Mouse (Mus musculus): ENCODE data around the gene Ost4. TPM values are rescaled to one million over a fixed set of nuclear protein-coding genes. Genes with fewer than 3 reads are reported as not detected.

Ost4 gene
- total and polyA plus RNA-seq, 3 experiments: 220 to 478 (median 321) TPM

DNA sequence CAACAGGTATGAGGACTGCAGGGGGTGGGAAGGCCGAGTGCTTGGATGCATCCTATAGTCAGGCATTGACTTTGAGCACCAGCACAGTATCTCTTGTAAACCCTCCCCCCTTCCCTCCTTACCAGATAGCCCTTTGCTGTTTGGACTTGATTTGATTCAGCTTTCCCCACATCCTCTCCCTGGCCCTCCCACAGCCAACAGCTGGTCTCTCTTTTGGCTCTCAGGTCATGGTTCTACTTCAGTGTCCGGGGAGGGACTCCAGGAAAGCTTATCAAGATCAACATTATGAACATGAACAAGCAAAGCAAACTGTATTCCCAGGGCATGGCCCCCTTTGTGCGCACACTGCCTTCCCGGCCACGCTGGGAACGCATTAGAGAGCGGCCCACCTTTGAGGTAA is 17.2 kb downstream of the Ost4 start:
- H3K4me1 ChIP-seq (ENCODE audit: control insufficient read depth in 1 of 2, insufficient read depth in 2 of 2, low read length in 2 of 2): peaks cover 0 to 10% of the 10 kb centered on the region in 2 experiments; a peak in 2 of 4 replicates
- peaks cover 5% of the 10 kb centered on the region; the same call in 1 of the 2 replicates for H3K79me2 ChIP-seq (ENCODE audit: control insufficient read depth, insufficient read depth, low read length, poor library complexity)
- H3K9me3 ChIP-seq (replicated peaks; ENCODE audit: insufficient read depth, low read length): no peaks in the 10 kb centered on the region
- no peak overlapping the region for H3K4me3 ChIP-seq (ENCODE audit: control insufficient read depth in 1 of 2, insufficient read depth in 1 of 2, low read depth in 2 of 2, low read length in 2 of 2)
- TF ChIP-seq POLR2A (IDR thresholded peaks at IDR 0.05; ENCODE audit: control insufficient read depth in 1 of 2, insufficient read depth in 1 of 2, low read depth in 1 of 2, low read length in 2 of 2, poor library complexity in 1 of 2) (no peak), ZC3H11A (IDR thresholded peaks at IDR 0.05; ENCODE audit: low read depth, low read length) (no peak), MXI1 (IDR thresholded peaks at IDR 0.05; ENCODE audit: low read depth, low read length) (no peak), UBTF (IDR thresholded peaks at IDR 0.05; ENCODE audit: borderline replicate concordance, insufficient read depth, low read depth, low read length) (no peak), MAX (IDR thresholded peaks at IDR 0.05; ENCODE audit: low read length) (no peak), RCOR1 (IDR thresholded peaks at IDR 0.05; ENCODE audit: low read depth, low read length) (no peak), CHD1 (IDR thresholded peaks at IDR 0.05; ENCODE audit: low read depth, low read length) (no peak), CHD2 (IDR thresholded peaks at IDR 0.05; ENCODE audit: low read length) (no peak), ZNF384 (IDR thresholded peaks at IDR 0.05; ENCODE audit: low read depth, low read length) (no peak), GABPA (IDR thresholded peaks at IDR 0.05; ENCODE audit: low read depth, low read length) (no peak), MAZ (IDR thresholded peaks at IDR 0.05; ENCODE audit: low read depth, low read length) (no peak), POLR2AphosphoS2 (IDR thresholded peaks at IDR 0.05; ENCODE audit: low read length) (no peak), MAFK (IDR thresholded peaks at IDR 0.05; ENCODE audit: borderline replicate concordance, low read depth, low read length) (no peak), POLR2AphosphoS5 (IDR thresholded peaks at IDR 0.05; ENCODE audit: borderline replicate concordance, low read depth, low read length) (no peak), HCFC1 (IDR thresholded peaks at IDR 0.05; ENCODE audit: low read depth, low read length) (no peak), TBP (IDR thresholded peaks at IDR 0.05; ENCODE audit: low read depth, low read length) (no peak), JUND (IDR thresholded peaks at IDR 0.05; ENCODE audit: low read depth, low read length) (no peak)
- no peak for DNase-seq (ENCODE audit: low read depth, low spot score)
- no peaks in the 10 kb centered on the region for H3K27me3 ChIP-seq (ENCODE audit: control insufficient read depth in 1 of 2, insufficient read depth in 2 of 2, low read length in 2 of 2)
- no peak overlapping the region for H3K27ac ChIP-seq (ENCODE audit: control insufficient read depth, low read depth, low read length)
- no peak overlapping the region for H3K9ac ChIP-seq (ENCODE audit: control insufficient read depth, low read depth, low read length, poor library complexity, severe bottlenecking)
- H3K36me3 ChIP-seq (ENCODE audit: control insufficient read depth in 1 of 2, insufficient read depth in 2 of 2, low read length in 2 of 2): peaks cover 0 to 12% of the 10 kb centered on the region in 2 experiments; a peak in 2 of 4 replicates

DNA sequence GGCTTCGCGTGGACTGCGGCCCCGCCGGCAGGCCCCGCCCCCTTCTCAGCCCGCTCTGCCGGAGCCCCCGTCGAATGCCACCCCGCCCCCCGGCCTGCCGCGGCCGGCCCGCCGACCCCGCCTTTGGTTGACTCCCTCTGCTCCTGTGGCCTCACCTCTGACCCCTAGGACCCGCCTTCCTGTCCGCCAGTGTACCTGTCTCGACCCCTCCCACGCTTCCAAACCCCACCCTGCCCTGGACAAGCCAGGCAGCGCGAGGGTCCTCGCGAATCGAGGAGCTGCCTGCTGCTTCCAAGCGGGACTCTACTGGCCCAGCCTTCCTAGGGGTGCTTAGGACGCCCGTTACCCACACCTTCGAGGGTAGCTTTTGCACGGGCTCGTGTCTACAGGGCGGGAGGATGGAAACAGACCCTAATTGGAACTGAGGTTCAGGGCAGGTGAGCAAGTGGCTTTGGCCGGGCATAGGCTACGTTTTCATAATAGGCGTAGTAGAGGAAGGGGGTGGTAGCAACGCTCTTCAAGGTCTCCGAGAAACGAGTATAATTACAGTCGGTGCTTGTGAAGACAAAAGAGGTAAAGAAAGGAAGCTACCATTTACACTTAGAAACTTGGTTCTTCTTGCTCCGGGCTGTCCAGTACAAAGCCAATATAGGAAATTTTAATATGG is 18.4 kb downstream of the Ost4 start:
- peak overlapping the region; percentile 31 to 72 for H3K4me3 ChIP-seq (ENCODE audit: control insufficient read depth in 1 of 2, insufficient read depth in 1 of 2, low read depth in 2 of 2, low read length in 2 of 2)
- H3K27ac ChIP-seq (ENCODE audit: control insufficient read depth, low read depth, low read length): peak overlapping the region; percentile 88
- DNase-seq (ENCODE audit: low read depth, low spot score): no peak
- H3K9me3 ChIP-seq (replicated peaks; ENCODE audit: insufficient read depth, low read length): no peaks in the 10 kb centered on the region
- peak overlapping the region; percentile 67 for H3K9ac ChIP-seq (ENCODE audit: control insufficient read depth, low read depth, low read length, poor library complexity, severe bottlenecking)
- peaks cover 5% of the 10 kb centered on the region; the same call in 1 of the 2 replicates for H3K79me2 ChIP-seq (ENCODE audit: control insufficient read depth, insufficient read depth, low read length, poor library complexity)
- H3K27me3 ChIP-seq (ENCODE audit: control insufficient read depth in 1 of 2, insufficient read depth in 2 of 2, low read length in 2 of 2): no peaks in the 10 kb centered on the region
- H3K4me1 ChIP-seq (ENCODE audit: control insufficient read depth in 1 of 2, insufficient read depth in 2 of 2, low read length in 2 of 2): peaks cover 0 to 10% of the 10 kb centered on the region in 2 experiments; a peak in 2 of 4 replicates
- H3K36me3 ChIP-seq (ENCODE audit: control insufficient read depth in 1 of 2, insufficient read depth in 2 of 2, low read length in 2 of 2): peaks cover 0 to 12% of the 10 kb centered on the region in 2 experiments; a peak in 2 of 4 replicates
- TF ChIP-seq ZMIZ1 (IDR thresholded peaks at IDR 0.05; ENCODE audit: low read depth, low read length): 0 out of 2 replicates have a peak, but pooled peaks have one; percentile 12
- TF ChIP-seq MAFK (IDR thresholded peaks at IDR 0.05; ENCODE audit: borderline replicate concordance, low read depth, low read length): no peak
- no peak for TF ChIP-seq MYB (IDR thresholded peaks at IDR 0.05; ENCODE audit: low read depth, low read length)
- no peak for TF ChIP-seq MYC (IDR thresholded peaks at IDR 0.05; ENCODE audit: low read depth, low read length)
- peak; percentile 48 for TF ChIP-seq POLR2AphosphoS2 (IDR thresholded peaks at IDR 0.05; ENCODE audit: low read length)
- TF ChIP-seq USF2 (IDR thresholded peaks at IDR 0.05; ENCODE audit: borderline replicate concordance in 1 of 2, insufficient read depth in 1 of 2, low read depth in 1 of 2, low read length in 2 of 2): no peak
- no peak for TF ChIP-seq NRF1 (IDR thresholded peaks at IDR 0.05; ENCODE audit: insufficient read depth, low read depth, low read length, poor library complexity, severe bottlenecking)
- 0 out of 2 replicates have a peak, but pooled peaks have one; percentile 23 for TF ChIP-seq UBTF (IDR thresholded peaks at IDR 0.05; ENCODE audit: borderline replicate concordance, insufficient read depth, low read depth, low read length)
- no peak for TF ChIP-seq KAT2A (conservative IDR thresholded peaks at IDR 0.05; ENCODE audit: low read depth, low read length)
- TF ChIP-seq TAL1 (IDR thresholded peaks at IDR 0.05; ENCODE audit: low read length): no peak
- no peak for TF ChIP-seq E2F4 (IDR thresholded peaks at IDR 0.05; ENCODE audit: borderline replicate concordance, low read depth, low read length)
- no peak for TF ChIP-seq GABPA (IDR thresholded peaks at IDR 0.05; ENCODE audit: low read depth, low read length)
- no peak for TF ChIP-seq ZKSCAN1 (IDR thresholded peaks at IDR 0.05; ENCODE audit: low read depth, low read length)
- no peak for TF ChIP-seq NELFE (IDR thresholded peaks at IDR 0.05; ENCODE audit: low read depth, low read length)
- no peak for TF ChIP-seq ZNF384 (IDR thresholded peaks at IDR 0.05; ENCODE audit: low read depth, low read length)
- TF ChIP-seq CHD2 (IDR thresholded peaks at IDR 0.05; ENCODE audit: low read length): no peak
- no peak for TF ChIP-seq RAD21 (IDR thresholded peaks at IDR 0.05; ENCODE audit: low read depth, low read length)
- TF ChIP-seq JUND (IDR thresholded peaks at IDR 0.05; ENCODE audit: low read depth, low read length): no peak
- peak; percentile 10 to 48; a peak in 3 of 4 replicates for TF ChIP-seq POLR2A (IDR thresholded peaks at IDR 0.05; ENCODE audit: control insufficient read depth in 1 of 2, insufficient read depth in 1 of 2, low read depth in 1 of 2, low read length in 2 of 2, poor library complexity in 1 of 2)
